Mouse (Mus musculus) adrenal gland, postnatal 4 days (tissue): Measurements from ENCODE around the gene Fam241b. TPM values are rescaled to one million over a fixed set of nuclear protein-coding genes. Genes with fewer than 3 reads are reported as not detected.
"Not testable (repeated sequence)": the region's sequence is repeated elsewhere in the genome, so short reads cannot be mapped to it uniquely, and the experiment has no call there.

ENCODE experiments used
- DNase-seq, 2 experiments: peaks; one replicate each; pipeline ENCODE4 v3.0.0; 2021 to 2022; ENCODE audit warnings: low spot score in 2 of 2, mixed read lengths in 2 of 2
- total RNA-seq, 2 experiments: library from RNA; stranded (reverse); gene quantifications; 2 replicates each; pipeline ENCODE4 v1.2.3; 2021

Fam241b gene
- total RNA-seq, 2 experiments from 2014 or later = 5.2 to 6.0 TPM

- no peak for DNase-seq
These were observed 67.2 kb downstream of the Fam241b start for GRCm38 (mm10) chr10:62076248-62077134.

GRCm38 (mm10) chr10:62071346-62071745, 72.4 kb downstream of the Fam241b start:
- DNase-seq = not testable (repeated sequence)

- no peak for DNase-seq
These were observed 73.1 kb downstream of the Fam241b start for GRCm38 (mm10) chr10:62070636-62071035.

- DNase-seq = no peak
These were observed 73.8 kb downstream of the Fam241b start for GRCm38 (mm10) chr10:62069946-62070345.

GRCm38 (mm10) chr10:62069398-62069797, 74.3 kb downstream of the Fam241b start:
- DNase-seq = no peak

- no peak for DNase-seq
These were observed 75.2 kb downstream of the Fam241b start for GRCm38 (mm10) chr10:62068532-62068931.

- DNase-seq = no peak
These were observed 77.5 kb downstream of the Fam241b start for GRCm38 (mm10) chr10:62066213-62066612.

- no peak for DNase-seq
These were observed 80.9 kb downstream of the Fam241b start for GRCm38 (mm10) chr10:62062786-62063185.

GRCm38 (mm10) chr10:62060969-62061678, 82.6 kb downstream of the Fam241b start:
- DNase-seq = no peak

GRCm38 (mm10) chr10:62060224-62060913, 83.4 kb downstream of the Fam241b start:
- no peak for DNase-seq

- no peak for DNase-seq
These were observed 85.0 kb downstream of the Fam241b start for GRCm38 (mm10) chr10:62058508-62059375.

Other genes starting within 250 kb of the Fam241b start
- 10 to 100 TPM; 17.5 to 19.8 TPM for gene Col13a1, start 164.8 kb downstream of the Fam241b start, total RNA-seq
- not detected for gene Neurog3, start 10.8 kb downstream of the Fam241b start, total RNA-seq
- 10 to 100 TPM; 29.4 to 37.0 TPM for gene Tspan15, start 87.3 kb upstream of the Fam241b start, total RNA-seq
- 10 to 100 TPM; 18.6 to 18.7 TPM for gene Tacr2, start 108.5 kb upstream of the Fam241b start, total RNA-seq
- gene Hk1, start 236.0 kb upstream of the Fam241b start, total RNA-seq = 10 to 100 TPM; 36.0 to 49.8 TPM